In the genomic region with DNA sequence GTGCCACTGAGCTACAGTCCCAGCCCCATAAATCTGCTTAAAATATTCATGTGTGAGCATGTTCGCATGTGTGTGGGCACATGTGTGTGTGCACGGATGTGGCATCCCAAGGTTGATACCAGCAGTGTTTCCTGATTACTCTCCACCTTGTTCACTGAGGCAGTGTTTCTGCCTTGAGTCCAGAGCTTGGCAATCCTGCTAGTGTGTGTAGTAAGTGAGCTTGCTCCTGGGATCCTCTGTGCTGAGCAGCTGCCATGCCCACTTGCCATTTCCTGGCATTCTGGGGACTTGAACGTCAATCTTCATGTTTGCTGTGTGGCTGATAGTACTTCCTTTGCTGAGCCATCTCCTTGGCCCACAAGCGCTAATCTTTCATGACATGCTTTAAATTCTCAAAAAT, we compare ENCODE assay signal across 20 mouse cellular contexts. TPM values are rescaled to one million over a fixed set of nuclear protein-coding genes. Genes with fewer than 3 reads are reported as not detected.
DNase-seq lines count a peak whose midpoint lies in the region; ATAC-seq lines count a peak whose summit lies in the region.
"Had no signal": no experiment of that assay in that cellular context is flagged by ENCODE, and none has a peak within 500 bp of the region (broad histone marks: within the 10 kb centered on the region; RNA-seq: fewer than 3 reads in every experiment).

No protein-coding gene starts in this region.

- H3K4me1 ChIP-seq in liver, embryonic 11.5 days (replicated peaks; ENCODE audit: control insufficient read depth, insufficient read depth, low read length): peaks cover 5% of the 10 kb centered on the region; the same call in 1 of the 2 replicates
- H3K4me1 ChIP-seq in hindbrain, embryonic 10.5 days (replicated peaks): peaks cover 9% of the 10 kb centered on the region
- H3K4me1 ChIP-seq: midbrain, embryonic 15.5 days had no signal

- H3K4me3 ChIP-seq in liver, embryonic 11.5 days (ENCODE audit: low read depth, low read length): no peak overlapping the region
- H3K4me3 ChIP-seq in hindbrain, embryonic 10.5 days: no peak overlapping the region
- H3K4me3 ChIP-seq: embryonic facial prominence, embryonic 15.5 days; heart, embryonic 15.5 days; limb, embryonic 13.5 days; midbrain, embryonic 15.5 days; neural tube, embryonic 15.5 days; stomach, embryonic 15.5 days had no signal

- ATAC-seq in liver, embryonic 11.5 days (replicated peaks; ENCODE audit: low FRiP score): no peak
- ATAC-seq: hindbrain, postnatal 0 days; intestine, postnatal 0 days; midbrain, embryonic 15.5 days had no signal

- H3K9ac ChIP-seq in liver, embryonic 11.5 days (ENCODE audit: low read depth, low read length): no peak overlapping the region
- H3K9ac ChIP-seq: embryonic facial prominence, embryonic 15.5 days; heart, embryonic 15.5 days; limb, embryonic 13.5 days; midbrain, embryonic 15.5 days; neural tube, embryonic 15.5 days; stomach, embryonic 15.5 days had no signal

- no peak overlapping the region for H3K27ac ChIP-seq in liver, embryonic 11.5 days (ENCODE audit: low read depth, low read length)
- H3K27ac ChIP-seq in hindbrain, embryonic 10.5 days: no peak overlapping the region
- H3K27ac ChIP-seq: embryonic facial prominence, embryonic 15.5 days; heart, embryonic 15.5 days; hindbrain, postnatal 0 days; kidney, postnatal 0 days; limb, embryonic 13.5 days; midbrain, embryonic 15.5 days; neural tube, embryonic 15.5 days; stomach, embryonic 15.5 days had no signal

- peak; percentile 2 to 13 for DNase-seq in frontal cortex, postnatal 25 days (ENCODE audit: low spot score in 2 of 2)
- DNase-seq in frontal cortex, postnatal 36 days (ENCODE audit: low spot score in 2 of 2): no peak
- peak; percentile 21 for DNase-seq in liver, embryonic 11.5 days (ENCODE audit: low spot score)
- DNase-seq in liver: no peak
- peak; percentile 32 to 35 for DNase-seq in right cerebral cortex, postnatal 10 days (ENCODE audit: low spot score in 2 of 2)
- DNase-seq in right cerebral cortex, adult 18-20 months: no peak
- no peak for DNase-seq in hindbrain, embryonic 10.5 days (ENCODE audit: low spot score)
- DNase-seq: cerebellum, adult 9-11 months; embryo, embryonic 11 days; heart, adult 18-20 months; thymus, adult 18-20 months had no signal

- H3K27me3 ChIP-seq in liver, embryonic 11.5 days (replicated peaks; ENCODE audit: control insufficient read depth, insufficient read depth, low read length): no peaks in the 10 kb centered on the region
- H3K27me3 ChIP-seq in hindbrain, embryonic 10.5 days (ENCODE audit: insufficient read depth, poor library complexity, severe bottlenecking): no peaks in the 10 kb centered on the region
- H3K27me3 ChIP-seq: embryonic facial prominence, embryonic 15.5 days; heart, embryonic 15.5 days; limb, embryonic 13.5 days; midbrain, embryonic 15.5 days; neural tube, embryonic 15.5 days; stomach, embryonic 15.5 days had no signal

- no peak overlapping the region for H3K4me2 ChIP-seq in liver, embryonic 11.5 days
- H3K4me2 ChIP-seq: embryonic facial prominence, embryonic 15.5 days; heart, embryonic 15.5 days; limb, embryonic 13.5 days; midbrain, embryonic 15.5 days; neural tube, embryonic 15.5 days; stomach, embryonic 15.5 days had no signal

- WGBS in liver, embryonic 11.5 days: 78% methylated on average over 4 of the region's 4 CpGs
- WGBS in hindbrain, embryonic 10.5 days: 91% methylated on average over 4 of the region's 4 CpGs

- H3K9me3 ChIP-seq in liver, embryonic 11.5 days (ENCODE audit: control insufficient read depth, low read length): no peaks in the 10 kb centered on the region
- H3K9me3 ChIP-seq in hindbrain, embryonic 10.5 days: no peaks in the 10 kb centered on the region
- H3K9me3 ChIP-seq: embryonic facial prominence, embryonic 15.5 days; heart, embryonic 15.5 days; limb, embryonic 13.5 days; midbrain, embryonic 15.5 days; neural tube, embryonic 15.5 days; stomach, embryonic 15.5 days had no signal

- no peaks in the 10 kb centered on the region for H3K36me3 ChIP-seq in liver, embryonic 11.5 days (ENCODE audit: control insufficient read depth, insufficient read depth, low read length)
- no peaks in the 10 kb centered on the region for H3K36me3 ChIP-seq in hindbrain, embryonic 10.5 days
- H3K36me3 ChIP-seq: embryonic facial prominence, embryonic 15.5 days; heart, embryonic 15.5 days; limb, embryonic 13.5 days; midbrain, embryonic 15.5 days; neural tube, embryonic 15.5 days; stomach, embryonic 15.5 days had no signal

RNA-seq across cellular contexts. Expression of a gene that starts 32.1 kb away (rescaled TPM):
- 1.1 and 1.7 TPM in 2 replicates for polyA plus RNA-seq in liver, embryonic 11.5 days (2014; fragmentation: Nextera tagmentation; extraction: Ambion mirVana)
- polyA plus RNA-seq in hindbrain, embryonic 10.5 days (2016; fragmentation: Nextera tagmentation; extraction: Ambion mirVana): 1.2 and 1.4 TPM in 2 replicates

Comparison
In these comparisons a context has a peak if more than half of its experiments do, and no peak if none do; other contexts are left out.
1. DNase-seq: peak in frontal cortex, postnatal 25 days (2 of 2), liver, embryonic 11.5 days (single experiment) and right cerebral cortex, postnatal 10 days (2 of 2); none in frontal cortex, postnatal 36 days (0 of 2), liver (single experiment), right cerebral cortex, adult 18-20 months (single experiment) and hindbrain, embryonic 10.5 days (single experiment).